Mouse (Mus musculus) embryonic stem cell, embryonic (primary cell): ENCODE measurements at regions not wholly inside any gene's neighbourhood (a gene's known extent, or its start where the extent isn't known, plus 50 kb on each side); places are given as distances from the start of the nearest gene placed in this dataset.

Source experiments
- CTCF ChIA-PET, 4 experiments: fragments of 300-600 bp in 2 of 4; fragments of 350-600 bp in 2 of 4; sonication (Branson Sonifier 250); formaldehyde crosslinking; loops; one replicate each; lab custom pipeline; 2022; ENCODE audit warnings: inconsistent platforms in 2 of 4; lab: Charles Lee
- POLR2A ChIA-PET, 4 experiments: fragments of 300-600 bp in 2 of 4; fragments of 350-600 bp in 2 of 4; sonication (Branson Sonifier 250); formaldehyde crosslinking; loops; one replicate each; lab custom pipeline; 2022; ENCODE audit warnings: antibody characterized with exemption in 4 of 4, inconsistent platforms in 1 of 4; lab: Charles Lee

GRCm38 (mm10) chr5:55276265-55276837, 1278.1 kb downstream of the Stim2 start:
- POLR2A ChIA-PET: no interaction called here

GRCm38 (mm10) chr5:55293301-55293700, 1295.0 kb downstream of the Stim2 start:
- POLR2A ChIA-PET: no interaction called here
- CTCF ChIA-PET: no interaction called here

More at GRCm38 (mm10) chr5:55276265-55276837, 1278.1 kb downstream of the Stim2 start:
- CTCF ChIA-PET: no interaction called here

- POLR2A ChIA-PET: no interaction called here
- CTCF ChIA-PET: no interaction called here
Measured at GRCm38 (mm10) chr5:55293978-55294377, 1295.7 kb downstream of the Stim2 start.

- ChIA-PET POLR2A (no interaction called here), CTCF (no interaction called here)
Measured at GRCm38 (mm10) chr5:55294781-55295180, 1296.5 kb downstream of the Stim2 start.

GRCm38 (mm10) chr5:55301538-55301937, 1303.2 kb downstream of the Stim2 start:
- ChIA-PET POLR2A (no interaction called here), CTCF (no interaction called here)

- POLR2A ChIA-PET: no interaction called here
- CTCF ChIA-PET: no interaction called here
Measured at GRCm38 (mm10) chr5:55345968-55346367, 1347.7 kb downstream of the Stim2 start.

- POLR2A ChIA-PET: no interaction called here
- CTCF ChIA-PET: no interaction called here
Measured at GRCm38 (mm10) chr5:55355483-55355882, 1357.2 kb downstream of the Stim2 start.

- CTCF ChIA-PET: no interaction called here
- POLR2A ChIA-PET: no interaction called here
Measured at GRCm38 (mm10) chr5:55374295-55374694, 1376.0 kb downstream of the Stim2 start.

- ChIA-PET POLR2A (no interaction called here), CTCF (interaction anchor here in 1 of 4 experiments (0.6 kb wide), 1 partner anchor 968 kb away, joined by 3 read pairs; no protein-coding TSS in a partner anchor)
Measured at GRCm38 (mm10) chr5:55390846-55391245, 1392.5 kb downstream of the Stim2 start.

GRCm38 (mm10) chr5:55395986-55396385, 1397.7 kb downstream of the Stim2 start:
- POLR2A ChIA-PET: no interaction called here
- CTCF ChIA-PET: no interaction called here

GRCm38 (mm10) chr5:55416146-55416545, 1417.8 kb downstream of the Stim2 start:
- ChIA-PET POLR2A (no interaction called here), CTCF (no interaction called here)

GRCm38 (mm10) chr5:55439158-55439557, 1440.9 kb downstream of the Stim2 start:
- ChIA-PET CTCF (no interaction called here), POLR2A (no interaction called here)

- POLR2A ChIA-PET: no interaction called here
- CTCF ChIA-PET: no interaction called here
Measured at GRCm38 (mm10) chr5:55449064-55449463, 1450.8 kb downstream of the Stim2 start.
